Mouse (Mus musculus): ENCODE data around the gene Sgpp1. TPM values are rescaled to one million over a fixed set of nuclear protein-coding genes. Genes with fewer than 3 reads are reported as not detected.

Gene Sgpp1
- polyA plus RNA-seq, 1 experiment from 2014 or later: 13.8 TPM

DNA sequence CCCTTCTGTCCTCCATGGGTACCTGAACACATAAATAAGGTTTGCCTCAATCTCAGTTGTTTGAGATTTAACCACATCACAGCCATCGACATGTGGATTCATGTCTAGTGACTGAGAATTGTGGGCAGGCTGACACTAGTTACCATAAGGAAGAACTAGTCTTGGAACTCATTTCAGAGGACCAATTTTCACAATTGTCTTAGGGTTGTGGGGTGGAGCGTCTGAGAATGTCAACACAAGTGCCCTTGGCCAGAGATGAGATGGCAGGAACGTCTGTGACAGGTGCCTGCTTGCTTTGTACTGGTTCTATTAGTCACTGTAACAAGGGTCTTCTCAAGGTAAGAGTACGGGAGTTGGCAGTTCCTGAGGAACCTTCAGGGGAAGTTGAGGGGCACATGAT lies 54.4 kb downstream of the Sgpp1 start:
- no peak for DNase-seq (ENCODE audit: low spot score)
- Histone ChIP-seq H3K9ac (replicated peaks; ENCODE audit: low read length) (no peak overlapping the region), H3K27ac (replicated peaks; ENCODE audit: low read depth, low read length) (no peak overlapping the region), H3K4me3 (ENCODE audit: low read depth, low read length) (no peak overlapping the region), H3K4me2 (ENCODE audit: low read depth, low read length) (no peak overlapping the region), H3K9me3 (replicated peaks; ENCODE audit: control insufficient read depth, low read length) (no peaks in the 10 kb centered on the region), H3K4me1 (ENCODE audit: control insufficient read depth, insufficient read depth, low read length) (no peaks in the 10 kb centered on the region), H3K36me3 (replicated peaks; ENCODE audit: control insufficient read depth, insufficient read depth, low read depth, low read length) (no peaks in the 10 kb centered on the region), H3K27me3 (ENCODE audit: control insufficient read depth, insufficient read depth, low read length) (no peaks in the 10 kb centered on the region)
- 80% methylated on average over 4 of the region's 4 CpGs for whole genome bisulfite sequencing
- ATAC-seq (replicated peaks; ENCODE audit: insufficient number of reproducible peaks, low FRiP score, low TSS enrichment, low read depth): no peak

DNA sequence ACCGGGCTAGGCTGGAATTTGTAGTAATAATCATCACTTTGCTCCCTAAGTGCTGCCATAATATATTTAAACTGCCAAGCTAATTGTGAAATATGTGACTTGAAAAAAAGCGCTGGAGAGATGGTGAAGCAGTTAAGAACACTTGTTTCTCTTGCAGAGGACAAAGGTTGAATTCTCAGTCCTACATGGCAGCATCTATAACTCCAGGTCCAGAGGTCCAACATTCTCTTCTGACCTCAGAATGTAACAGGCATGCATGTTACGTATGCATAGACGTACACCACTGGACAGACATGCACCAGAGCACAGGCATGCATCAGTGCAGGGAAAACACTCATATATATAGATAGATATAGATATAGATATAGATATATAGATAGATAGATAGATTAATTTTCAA lies 57.1 kb downstream of the Sgpp1 start:
- no peak overlapping the region for H3K9ac ChIP-seq (replicated peaks; ENCODE audit: low read length)
- H3K36me3 ChIP-seq (replicated peaks; ENCODE audit: control insufficient read depth, insufficient read depth, low read depth, low read length): no peaks in the 10 kb centered on the region
- no peak overlapping the region for H3K27ac ChIP-seq (replicated peaks; ENCODE audit: low read depth, low read length)
- 94% methylated on average over 4 of the region's 4 CpGs for WGBS
- no peaks in the 10 kb centered on the region for H3K4me1 ChIP-seq (ENCODE audit: control insufficient read depth, insufficient read depth, low read length)
- DNase-seq (ENCODE audit: low spot score) (no peak), ATAC-seq (replicated peaks; ENCODE audit: insufficient number of reproducible peaks, low FRiP score, low TSS enrichment, low read depth) (no peak)
- no peaks in the 10 kb centered on the region for H3K9me3 ChIP-seq (replicated peaks; ENCODE audit: control insufficient read depth, low read length)
- no peak overlapping the region for H3K4me2 ChIP-seq (ENCODE audit: low read depth, low read length)
- no peaks in the 10 kb centered on the region for H3K27me3 ChIP-seq (ENCODE audit: control insufficient read depth, insufficient read depth, low read length)
- H3K4me3 ChIP-seq (ENCODE audit: low read depth, low read length): no peak overlapping the region

DNA sequence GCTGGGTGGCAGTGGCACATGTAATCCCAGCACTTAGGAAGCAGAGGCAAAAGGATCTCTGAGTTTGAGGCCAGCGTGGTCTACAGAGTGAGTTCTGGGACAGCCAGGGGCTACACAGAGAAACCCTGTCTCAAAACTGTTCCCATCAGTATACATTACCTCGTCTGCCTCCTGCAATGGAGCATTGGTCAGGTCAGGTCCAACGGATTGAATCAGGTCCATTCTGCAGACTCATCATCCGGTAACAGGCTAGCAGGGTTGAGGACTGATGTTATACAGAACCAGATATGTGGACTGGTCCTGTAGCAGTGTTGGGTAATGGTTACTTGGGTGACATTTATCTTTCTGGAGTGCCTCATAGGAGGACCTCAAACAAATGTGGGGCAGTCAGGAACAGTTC lies 62.9 kb downstream of the Sgpp1 start:
- no peak for DNase-seq (ENCODE audit: low spot score)
- Histone ChIP-seq H3K4me2 (ENCODE audit: low read depth, low read length) (no peak overlapping the region), H3K9me3 (replicated peaks; ENCODE audit: control insufficient read depth, low read length) (no peaks in the 10 kb centered on the region), H3K36me3 (replicated peaks; ENCODE audit: control insufficient read depth, insufficient read depth, low read depth, low read length) (no peaks in the 10 kb centered on the region), H3K4me3 (ENCODE audit: low read depth, low read length) (no peak overlapping the region), H3K27ac (replicated peaks; ENCODE audit: low read depth, low read length) (no peak overlapping the region), H3K27me3 (ENCODE audit: control insufficient read depth, insufficient read depth, low read length) (no peaks in the 10 kb centered on the region), H3K9ac (replicated peaks; ENCODE audit: low read length) (no peak overlapping the region), H3K4me1 (ENCODE audit: control insufficient read depth, insufficient read depth, low read length) (no peaks in the 10 kb centered on the region)
- 92% methylated on average over 4 of the region's 4 CpGs for WGBS
- no peak for ATAC-seq (replicated peaks; ENCODE audit: insufficient number of reproducible peaks, low FRiP score, low TSS enrichment, low read depth)

DNA sequence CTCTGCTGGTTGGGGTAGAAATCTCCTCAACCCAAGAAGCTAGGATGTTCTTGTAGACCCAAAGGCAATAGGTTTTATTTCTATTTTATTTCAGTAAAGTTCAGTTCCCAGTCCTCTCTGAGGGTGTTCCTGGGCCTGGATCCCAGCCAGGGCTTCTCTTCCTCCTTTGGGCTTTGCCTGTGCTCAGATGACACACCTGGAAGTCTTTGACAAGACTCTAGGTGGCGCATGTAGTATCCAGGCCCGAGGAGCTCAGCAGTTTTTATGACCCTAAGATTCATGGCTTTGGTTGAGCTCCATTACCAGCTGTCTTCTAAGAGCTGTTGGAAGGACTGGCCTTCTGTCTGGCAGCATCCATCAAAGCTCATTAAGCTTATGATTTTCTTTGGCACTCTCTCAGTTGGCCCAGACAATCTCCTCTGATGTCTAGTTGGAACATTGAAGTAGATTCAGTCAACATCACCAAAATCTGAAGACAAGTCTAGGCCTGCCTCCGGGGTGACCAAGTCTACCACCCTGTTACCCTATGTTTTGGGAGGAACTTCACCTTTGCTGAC lies 63.7 kb downstream of the Sgpp1 start:
- ATAC-seq (replicated peaks; ENCODE audit: insufficient number of reproducible peaks, low FRiP score, low TSS enrichment, low read depth) (no peak), DNase-seq (ENCODE audit: low spot score) (no peak)
- Histone ChIP-seq H3K9ac (replicated peaks; ENCODE audit: low read length) (no peak overlapping the region), H3K27ac (replicated peaks; ENCODE audit: low read depth, low read length) (no peak overlapping the region), H3K9me3 (replicated peaks; ENCODE audit: control insufficient read depth, low read length) (no peaks in the 10 kb centered on the region), H3K4me3 (ENCODE audit: low read depth, low read length) (no peak overlapping the region), H3K27me3 (ENCODE audit: control insufficient read depth, insufficient read depth, low read length) (no peaks in the 10 kb centered on the region), H3K4me1 (ENCODE audit: control insufficient read depth, insufficient read depth, low read length) (no peaks in the 10 kb centered on the region), H3K4me2 (ENCODE audit: low read depth, low read length) (no peak overlapping the region), H3K36me3 (replicated peaks; ENCODE audit: control insufficient read depth, insufficient read depth, low read depth, low read length) (no peaks in the 10 kb centered on the region)
- 79% methylated on average over 3 of the region's 3 CpGs for WGBS

DNA sequence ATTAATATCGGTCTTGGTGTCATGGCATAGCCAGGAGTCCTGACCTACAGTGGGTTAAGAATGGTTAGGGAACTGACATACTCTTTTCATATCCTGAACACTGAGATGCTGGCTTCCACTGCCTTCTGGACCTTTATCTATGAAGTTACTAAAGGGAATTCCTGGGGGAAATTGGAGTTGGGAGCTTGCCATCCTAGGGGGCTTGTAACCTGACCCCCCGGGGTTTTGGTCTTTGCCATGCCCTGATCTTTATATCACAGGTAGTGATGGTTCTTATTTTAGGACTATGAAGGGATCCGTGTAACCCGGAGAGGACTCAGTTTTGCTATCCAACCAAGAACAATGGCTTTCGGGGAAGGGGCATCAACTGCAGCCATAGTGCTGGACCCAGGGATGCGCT lies 64.9 kb downstream of the Sgpp1 start:
- Histone ChIP-seq H3K9ac (replicated peaks; ENCODE audit: low read length) (peak overlapping the region; percentile 44), H3K36me3 (replicated peaks; ENCODE audit: control insufficient read depth, insufficient read depth, low read depth, low read length) (no peaks in the 10 kb centered on the region), H3K4me3 (ENCODE audit: low read depth, low read length) (peak overlapping the region; percentile 67), H3K27ac (replicated peaks; ENCODE audit: low read depth, low read length) (no peak overlapping the region), H3K4me2 (ENCODE audit: low read depth, low read length) (peak overlapping the region; percentile 63), H3K9me3 (replicated peaks; ENCODE audit: control insufficient read depth, low read length) (no peaks in the 10 kb centered on the region), H3K4me1 (ENCODE audit: control insufficient read depth, insufficient read depth, low read length) (no peaks in the 10 kb centered on the region), H3K27me3 (ENCODE audit: control insufficient read depth, insufficient read depth, low read length) (no peaks in the 10 kb centered on the region)
- WGBS: 89% methylated on average over 6 of the region's 6 CpGs
- DNase-seq (ENCODE audit: low spot score): no peak
- no peak for ATAC-seq (replicated peaks; ENCODE audit: insufficient number of reproducible peaks, low FRiP score, low TSS enrichment, low read depth)

DNA sequence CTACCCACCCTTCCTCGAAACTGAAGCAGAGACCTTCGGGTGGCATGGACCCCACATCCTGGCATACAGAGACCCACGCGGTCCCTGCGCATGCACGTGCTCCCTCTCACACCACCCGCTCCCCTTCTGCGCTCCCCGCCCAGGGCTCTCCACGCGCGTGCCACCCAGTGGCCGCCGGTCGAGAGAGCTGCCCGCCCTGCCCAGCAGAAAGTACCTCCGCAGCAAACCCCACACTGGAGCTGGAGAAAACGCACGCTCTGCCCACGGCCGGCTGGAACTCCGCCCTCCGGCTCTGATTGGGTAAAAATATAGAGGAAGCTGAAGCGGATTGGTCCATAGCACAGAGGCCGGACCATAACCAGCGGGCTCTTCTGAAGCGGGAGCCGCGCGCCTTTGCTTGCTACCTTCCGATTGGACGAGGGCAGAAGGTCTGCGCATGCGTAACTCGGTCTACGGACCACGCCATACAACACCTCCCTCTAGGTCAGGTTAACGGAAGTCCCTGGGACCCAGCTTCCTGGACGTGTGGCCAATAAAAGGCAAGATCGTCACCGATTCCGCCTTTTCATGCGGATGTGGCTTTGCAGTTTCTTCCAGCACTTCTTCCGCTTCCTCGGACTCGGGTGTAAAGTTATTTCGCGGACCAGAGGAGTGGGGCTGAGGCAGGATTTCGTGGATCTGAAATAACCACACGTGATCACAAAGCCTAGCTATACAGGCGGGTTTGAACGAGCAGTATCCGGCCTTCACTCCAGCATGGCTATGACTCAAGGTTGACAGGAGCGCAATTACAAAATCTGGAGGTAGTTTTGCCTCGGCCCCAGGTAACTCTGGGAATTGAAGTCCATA lies 66.0 kb downstream of the Sgpp1 start, which contains the start of gene Wdr89:
TSS of gene Wdr89 (minus strand) at position 280 of the 849 bp plus-strand sequence.
- H3K27me3 ChIP-seq (ENCODE audit: control insufficient read depth, insufficient read depth, low read length): no peaks in the 10 kb centered on the region
- no peaks in the 10 kb centered on the region for H3K4me1 ChIP-seq (ENCODE audit: control insufficient read depth, insufficient read depth, low read length)
- no peaks in the 10 kb centered on the region for H3K9me3 ChIP-seq (replicated peaks; ENCODE audit: control insufficient read depth, low read length)
- peak within 1 kb of the TSS; percentile 56 for H3K27ac ChIP-seq (replicated peaks; ENCODE audit: low read depth, low read length)
- peak within 1 kb of the TSS; percentile 81 for H3K9ac ChIP-seq (replicated peaks; ENCODE audit: low read length)
- H3K4me3 ChIP-seq (ENCODE audit: low read depth, low read length): peak within 1 kb of the TSS; percentile 67
- peak; percentile 99 for ATAC-seq (replicated peaks; ENCODE audit: insufficient number of reproducible peaks, low FRiP score, low TSS enrichment, low read depth)
- peak within 1 kb of the TSS; percentile 63 for H3K4me2 ChIP-seq (ENCODE audit: low read depth, low read length)
- DNase-seq (ENCODE audit: low spot score): peak; percentile 100
- no peaks in the 10 kb centered on the region for H3K36me3 ChIP-seq (replicated peaks; ENCODE audit: control insufficient read depth, insufficient read depth, low read depth, low read length)
- WGBS: under 1% methylated on average over 54 of the region's 55 CpGs

DNA sequence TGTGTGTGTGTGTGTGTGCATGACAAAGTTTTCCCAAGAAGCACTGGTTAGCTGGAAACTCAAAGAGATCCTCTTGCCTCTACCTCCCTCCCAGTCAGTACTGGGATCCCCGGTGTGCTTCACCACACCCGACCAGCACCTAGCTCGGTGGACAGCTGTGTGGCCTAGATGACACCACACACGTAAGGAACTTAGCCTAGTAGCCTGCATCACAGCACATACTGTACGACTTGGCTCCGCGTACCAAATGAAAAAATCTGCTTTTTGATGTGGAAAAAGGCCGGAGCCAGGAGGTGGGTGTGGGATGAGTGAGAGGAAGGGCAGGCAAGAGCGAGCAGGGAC lies 66.6 kb downstream of the Sgpp1 start:
- H3K9ac ChIP-seq (replicated peaks; ENCODE audit: low read length): peak overlapping the region; percentile 81
- H3K27ac ChIP-seq (replicated peaks; ENCODE audit: low read depth, low read length): peak overlapping the region; percentile 56
- no peaks in the 10 kb centered on the region for H3K4me1 ChIP-seq (ENCODE audit: control insufficient read depth, insufficient read depth, low read length)
- no peak for ATAC-seq (replicated peaks; ENCODE audit: insufficient number of reproducible peaks, low FRiP score, low TSS enrichment, low read depth)
- H3K9me3 ChIP-seq (replicated peaks; ENCODE audit: control insufficient read depth, low read length): no peaks in the 10 kb centered on the region
- no peaks in the 10 kb centered on the region for H3K36me3 ChIP-seq (replicated peaks; ENCODE audit: control insufficient read depth, insufficient read depth, low read depth, low read length)
- H3K4me3 ChIP-seq (ENCODE audit: low read depth, low read length): peak overlapping the region; percentile 67
- WGBS: 2% methylated on average over 9 of the region's 9 CpGs
- DNase-seq (ENCODE audit: low spot score): peak; percentile 19
- no peaks in the 10 kb centered on the region for H3K27me3 ChIP-seq (ENCODE audit: control insufficient read depth, insufficient read depth, low read length)
- peak overlapping the region; percentile 55 for H3K4me2 ChIP-seq (ENCODE audit: low read depth, low read length)

DNA sequence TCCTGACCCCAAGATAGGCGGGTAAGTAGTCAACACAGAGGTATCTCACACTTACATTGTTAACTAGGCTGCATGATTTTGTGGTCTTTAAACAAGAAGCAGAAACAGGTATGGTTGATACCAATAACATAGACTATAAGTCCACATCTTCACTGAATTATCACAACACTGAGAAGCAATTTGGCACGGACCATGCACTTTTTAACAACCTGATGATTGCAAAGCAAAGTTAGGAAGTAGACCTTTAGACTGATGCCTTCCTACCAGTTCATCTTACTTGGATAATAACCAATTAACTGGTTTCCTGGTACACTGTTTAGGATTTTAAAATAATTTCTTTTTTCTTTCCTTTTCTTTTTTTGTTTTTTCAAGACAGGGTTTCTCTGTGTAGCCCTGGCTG lies 67.3 kb downstream of the Sgpp1 start:
- H3K4me2 ChIP-seq (ENCODE audit: low read depth, low read length): no peak overlapping the region
- H3K36me3 ChIP-seq (replicated peaks; ENCODE audit: control insufficient read depth, insufficient read depth, low read depth, low read length): no peaks in the 10 kb centered on the region
- 93% methylated on average over 2 of the region's 2 CpGs for WGBS
- H3K4me3 ChIP-seq (ENCODE audit: low read depth, low read length): no peak overlapping the region
- H3K27me3 ChIP-seq (ENCODE audit: control insufficient read depth, insufficient read depth, low read length): no peaks in the 10 kb centered on the region
- no peaks in the 10 kb centered on the region for H3K4me1 ChIP-seq (ENCODE audit: control insufficient read depth, insufficient read depth, low read length)
- DNase-seq (ENCODE audit: low spot score): no peak
- H3K9ac ChIP-seq (replicated peaks; ENCODE audit: low read length): no peak overlapping the region
- ATAC-seq (replicated peaks; ENCODE audit: insufficient number of reproducible peaks, low FRiP score, low TSS enrichment, low read depth): no peak
- no peak overlapping the region for H3K27ac ChIP-seq (replicated peaks; ENCODE audit: low read depth, low read length)
- H3K9me3 ChIP-seq (replicated peaks; ENCODE audit: control insufficient read depth, low read length): no peaks in the 10 kb centered on the region
